Mouse (Mus musculus): ENCODE data around the gene Eif4g1. TPM values are rescaled to one million over a fixed set of nuclear protein-coding genes. Genes with fewer than 3 reads are reported as not detected.

Eif4g1 gene
- total and polyA plus RNA-seq, 3 experiments, result 403 to 519 (median 473) TPM

- Histone ChIP-seq H3K9me3 (replicated peaks; ENCODE audit: low read length) (no peaks in the 10 kb centered on the region), H3K27me3 (replicated peaks) (no peaks in the 10 kb centered on the region), H3K79me2 (replicated peaks; ENCODE audit: control insufficient read depth, extremely low read depth, insufficient read depth, poor library complexity, severe bottlenecking) (peaks cover 41% of the 10 kb centered on the region), H3K36me3 (replicated peaks in 1 of 2; ENCODE audit: control insufficient read depth in 1 of 2, insufficient read depth in 1 of 2, low read length in 1 of 2) (peaks cover 22 to 33% of the 10 kb centered on the region in 2 experiments), H3K9ac (ENCODE audit: insufficient read depth, low read depth) (no peak overlapping the region; the same call in 1 of the 2 replicates), H3K4me1 (ENCODE audit: control insufficient read depth in 1 of 2, insufficient read depth in 2 of 2) (peaks cover 15 to 36% of the 10 kb centered on the region in 2 experiments), H3K4me2 (ENCODE audit: insufficient read depth, low read depth, poor library complexity, severe bottlenecking) (peak overlapping the region; percentile 64), H3K27ac (ENCODE audit: insufficient read depth, low read depth) (no peak overlapping the region), H3K4me3 (replicated peaks in 1 of 3; ENCODE audit: low read depth in 2 of 3, low read length in 2 of 3, poor library complexity in 1 of 3) (peak overlapping the region in 1 of 3 experiments; percentile 75)
- peak; percentile 55 for DNase-seq (ENCODE audit: extremely low read depth)
- TF ChIP-seq CHD1 (IDR thresholded peaks at IDR 0.05; ENCODE audit: low read depth, low read length) (no peak), EP300 (IDR thresholded peaks at IDR 0.05; ENCODE audit: low read length) (no peak), POLR2A (IDR thresholded peaks at IDR 0.05; ENCODE audit: low read depth, low read length) (no peak), TBP (conservative IDR thresholded peaks at IDR 0.05; ENCODE audit: low read depth, low read length) (0 out of 2 replicates have a peak, but pooled peaks have one; percentile 36), MAX (IDR thresholded peaks at IDR 0.05; ENCODE audit: low read length) (no peak), CTCF (conservative IDR thresholded peaks at IDR 0.05 in 1 of 2, IDR thresholded peaks at IDR 0.05 in 1 of 2; ENCODE audit: low read depth in 2 of 2, low read length in 2 of 2) (peak in 1 of 2 experiments; percentile 23; a peak in 1 of 4 replicates), HCFC1 (IDR thresholded peaks at IDR 0.05; ENCODE audit: low read depth, low read length) (peak; percentile 34; the same call in 1 of the 2 replicates), SIN3A (IDR thresholded peaks at IDR 0.05; ENCODE audit: low read length) (peak; percentile 11), POLR2AphosphoS2 (IDR thresholded peaks at IDR 0.05; ENCODE audit: low read depth, low read length) (no peak), MEF2A (IDR thresholded peaks at IDR 0.05; ENCODE audit: borderline replicate concordance, low read depth, low read length) (peak; percentile 33; the same call in 1 of the 2 replicates)
- dilution Hi-C loops (cut with MboI; ENCODE audit: extremely low pct_ligation_motif_present, extremely low pct_unique_long_range_greater_than_20kb, low sequenced_read_pairs) (no loop called here), in situ Hi-C loops (cut with MboI; ENCODE audit: low pct_ligation_motif_present, low pct_unique_long_range_greater_than_20kb, low sequenced_read_pairs) (no loop called here)
These were observed 3.8 kb downstream of the Eif4g1 start for GRCm38 (mm10) chr16:20671886-20672285.

GRCm38 (mm10) chr16:20672500-20672902 is 4.4 kb downstream of the Eif4g1 start:
- peak overlapping the region; percentile 64 for H3K4me2 ChIP-seq (ENCODE audit: insufficient read depth, low read depth, poor library complexity, severe bottlenecking)
- peaks cover 27 to 37% of the 10 kb centered on the region in 2 experiments for H3K36me3 ChIP-seq (replicated peaks in 1 of 2; ENCODE audit: control insufficient read depth in 1 of 2, insufficient read depth in 1 of 2, low read length in 1 of 2)
- H3K4me3 ChIP-seq (replicated peaks in 1 of 3; ENCODE audit: low read depth in 2 of 3, low read length in 2 of 3, poor library complexity in 1 of 3), result peak overlapping the region; percentile 75 to 94 (median 87)
- DNase-seq (ENCODE audit: extremely low read depth), result peak; percentile 96
- H3K27ac ChIP-seq (ENCODE audit: insufficient read depth, low read depth), result peak overlapping the region; percentile 38
- dilution Hi-C loops (cut with MboI; ENCODE audit: extremely low pct_ligation_motif_present, extremely low pct_unique_long_range_greater_than_20kb, low sequenced_read_pairs) (no loop called here), in situ Hi-C loops (cut with MboI; ENCODE audit: low pct_ligation_motif_present, low pct_unique_long_range_greater_than_20kb, low sequenced_read_pairs) (no loop called here)
- peaks cover 47% of the 10 kb centered on the region for H3K79me2 ChIP-seq (replicated peaks; ENCODE audit: control insufficient read depth, extremely low read depth, insufficient read depth, poor library complexity, severe bottlenecking)
- no peaks in the 10 kb centered on the region for H3K27me3 ChIP-seq (replicated peaks)
- H3K4me1 ChIP-seq (ENCODE audit: control insufficient read depth in 1 of 2, insufficient read depth in 2 of 2), result peaks cover 15 to 42% of the 10 kb centered on the region in 2 experiments
- H3K9ac ChIP-seq (ENCODE audit: insufficient read depth, low read depth), result peak overlapping the region; percentile 97
- H3K9me3 ChIP-seq (replicated peaks; ENCODE audit: low read length), result no peaks in the 10 kb centered on the region
- TF ChIP-seq RCOR1 (conservative IDR thresholded peaks at IDR 0.05; ENCODE audit: low read depth, low read length) (no peak), TCF12 (IDR thresholded peaks at IDR 0.05; ENCODE audit: low read depth, low read length) (peak; percentile 91), POLR2A (IDR thresholded peaks at IDR 0.05; ENCODE audit: low read depth, low read length) (peak; percentile 93), SIN3A (IDR thresholded peaks at IDR 0.05; ENCODE audit: low read length) (peak; percentile 82), ETS1 (conservative IDR thresholded peaks at IDR 0.05; ENCODE audit: low read depth, low read length) (peak; percentile 53), CTCF (conservative IDR thresholded peaks at IDR 0.05 in 1 of 2, IDR thresholded peaks at IDR 0.05 in 1 of 2; ENCODE audit: low read depth in 2 of 2, low read length in 2 of 2) (no peak), BHLHE40 (IDR thresholded peaks at IDR 0.05; ENCODE audit: low read depth, low read length) (peak; percentile 97), MEF2A (IDR thresholded peaks at IDR 0.05; ENCODE audit: borderline replicate concordance, low read depth, low read length) (peak; percentile 67), KAT2A (IDR thresholded peaks at IDR 0.05; ENCODE audit: insufficient replicate concordance, low read length) (peak; percentile 60; the same call in 1 of the 2 replicates), EP300 (IDR thresholded peaks at IDR 0.05; ENCODE audit: low read length) (peak; percentile 53; the same call in 1 of the 2 replicates), E2F4 (IDR thresholded peaks at IDR 0.05; ENCODE audit: insufficient replicate concordance, low read depth, low read length) (peak; percentile 42; the same call in 1 of the 2 replicates), USF1 (IDR thresholded peaks at IDR 0.05; ENCODE audit: low read depth, low read length) (peak; percentile 100), ZMIZ1 (IDR thresholded peaks at IDR 0.05; ENCODE audit: low read depth, low read length) (peak; percentile 93), NELFE (IDR thresholded peaks at IDR 0.05; ENCODE audit: low read depth, low read length) (peak; percentile 96), ELF1 (IDR thresholded peaks at IDR 0.05; ENCODE audit: low read depth, low read length) (peak; percentile 89), GABPA (IDR thresholded peaks at IDR 0.05; ENCODE audit: insufficient replicate concordance, low read depth, low read length) (no peak), RAD21 (IDR thresholded peaks at IDR 0.05; ENCODE audit: low read depth, low read length) (no peak), UBTF (IDR thresholded peaks at IDR 0.05; ENCODE audit: low read depth, low read length) (no peak), JUND (conservative IDR thresholded peaks at IDR 0.05; ENCODE audit: low read depth, low read length) (no peak), MXI1 (IDR thresholded peaks at IDR 0.05; ENCODE audit: low read depth, low read length) (peak; percentile 79), MYC (IDR thresholded peaks at IDR 0.05; ENCODE audit: low read depth, low read length) (peak; percentile 98), POLR2AphosphoS2 (IDR thresholded peaks at IDR 0.05; ENCODE audit: low read depth, low read length) (peak; percentile 37; the same call in 1 of the 2 replicates), USF2 (conservative IDR thresholded peaks at IDR 0.05; ENCODE audit: low read depth, low read length) (peak; percentile 100), MAZ (IDR thresholded peaks at IDR 0.05; ENCODE audit: low read depth, low read length) (peak; percentile 86; the same call in 1 of the 2 replicates), IRF4 (IDR thresholded peaks at IDR 0.05; ENCODE audit: low read depth, low read length) (peak; percentile 68), HCFC1 (IDR thresholded peaks at IDR 0.05; ENCODE audit: low read depth, low read length) (peak; percentile 74), TBP (conservative IDR thresholded peaks at IDR 0.05; ENCODE audit: low read depth, low read length) (peak; percentile 26; the same call in 1 of the 2 replicates), NRF1 (IDR thresholded peaks at IDR 0.05; ENCODE audit: low read depth, low read length) (peak; percentile 90)

All from CH12.LX (cell line).